Mouse (Mus musculus): ENCODE data around the gene Fbxl3.

DNA sequence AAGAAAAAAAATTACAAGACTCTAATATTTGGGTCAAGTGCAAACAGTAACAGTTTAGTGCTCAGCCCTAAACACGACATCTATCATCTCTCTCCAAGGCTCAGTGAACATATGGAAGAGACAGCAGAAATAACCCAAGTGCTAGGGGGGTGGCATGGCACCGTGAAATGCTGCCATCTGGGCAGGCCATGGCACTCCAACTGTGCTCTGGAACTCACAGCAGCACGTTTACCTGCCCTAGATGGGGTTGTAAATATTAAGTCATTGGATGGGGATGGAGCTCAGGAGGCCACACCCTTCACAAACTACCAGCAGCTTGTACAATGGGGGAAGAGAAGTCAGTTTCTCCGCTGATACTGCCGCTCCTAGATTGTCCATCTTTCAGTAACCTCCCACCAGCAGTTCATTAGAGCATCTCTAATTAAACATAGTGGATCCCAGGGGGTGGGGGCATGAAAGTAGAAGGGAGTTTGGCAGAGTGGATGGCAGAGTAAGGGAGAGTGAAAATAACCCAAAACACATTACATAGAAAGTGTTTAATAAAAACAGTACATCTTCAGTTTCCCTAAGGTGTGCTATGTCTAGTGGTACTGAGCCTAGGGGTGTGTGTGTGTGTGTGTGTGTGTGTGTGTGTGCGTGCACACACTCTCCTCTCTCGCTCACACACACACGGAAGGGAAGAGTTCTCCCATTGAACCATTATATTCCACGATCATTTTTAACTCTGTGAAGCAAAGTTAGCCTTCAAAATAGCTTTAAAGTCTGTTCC, 20.0 kb downstream of the Fbxl3 start:
- TF ChIP-seq CHD2 (IDR thresholded peaks at IDR 0.05; ENCODE audit: low read depth, low read length) (no peak), ZC3H11A (IDR thresholded peaks at IDR 0.05; ENCODE audit: borderline replicate concordance, low read depth, low read length) (no peak), ZNF384 (IDR thresholded peaks at IDR 0.05; ENCODE audit: low read depth, low read length) (no peak), MAFK (IDR thresholded peaks at IDR 0.05; ENCODE audit: insufficient read depth, low read depth, low read length) (no peak)

All from ES-E14 (cell line).